Mouse (Mus musculus) limb, embryonic 14.5 days (tissue): ENCODE results near the gene Ptprg. TPM values are rescaled to one million over a fixed set of nuclear protein-coding genes. Genes with fewer than 3 reads are reported as not detected.

Experiments
- ATAC-seq: fragments of 200-750 bp; cut with Nextera tagmentation; 2 replicates; pipeline ENCODE4 v1.8.0; 2017; ENCODE audit warnings: low read depth, moderate number of reproducible peaks, moderate TSS enrichment; ENCODE audit not compliant: low FRiP score
- DNase-seq: peaks from one replicate; pipeline ENCODE4 v3.0.0-alpha.2; 2015; ENCODE audit warnings: low spot score
- H3K27ac ChIP-seq: fragments of 300-500 bp; sonication (generic); replicated peaks from 2 replicates; pipeline ENCODE4 v1.5.1; 2014; ENCODE audit warnings: low read depth, mild to moderate bottlenecking, low read length, moderate library complexity, mixed read lengths
- H3K27me3 ChIP-seq: fragments of 300-500 bp; sonication (generic); 2 replicates; pipeline ENCODE4 v1.6.1; 2014; ENCODE audit warnings: low read length, mixed read lengths; ENCODE audit not compliant: control insufficient read depth, insufficient read depth
- H3K36me3 ChIP-seq: fragments of 300-500 bp; sonication (generic); 2 replicates; pipeline ENCODE4 v1.6.1; 2014; ENCODE audit warnings: mild to moderate bottlenecking, low read length, moderate library complexity, mixed read lengths; ENCODE audit not compliant: control insufficient read depth, insufficient read depth
- H3K4me1 ChIP-seq: fragments of 300-500 bp; sonication (generic); 2 replicates; pipeline ENCODE4 v1.6.1; 2014; ENCODE audit warnings: antibody characterized with exemption, low read length, mixed read lengths; ENCODE audit not compliant: control insufficient read depth, insufficient read depth
- H3K4me2 ChIP-seq: fragments of 300-500 bp; sonication (generic); replicated peaks from 2 replicates; pipeline ENCODE4 v1.6.1; 2014; ENCODE audit warnings: low read depth, mild to moderate bottlenecking, low read length, moderate library complexity; ENCODE audit not compliant: severe bottlenecking
- H3K4me3 ChIP-seq: fragments of 300-500 bp; sonication (generic); replicated peaks from 2 replicates; pipeline ENCODE4 v1.5.1; 2014; ENCODE audit warnings: low read length
- H3K9ac ChIP-seq: fragments of 300-500 bp; sonication (generic); 2 replicates; pipeline ENCODE4 v1.6.1; 2014; ENCODE audit warnings: mild to moderate bottlenecking, low read depth, low read length, moderate library complexity; ENCODE audit not compliant: severe bottlenecking
- H3K9me3 ChIP-seq: fragments of 300-500 bp; sonication (generic); 2 replicates; pipeline ENCODE4 v1.6.1; 2016; ENCODE audit warnings: low read length; ENCODE audit not compliant: control insufficient read depth
- POLR2A ChIP-seq: fragments of 200-500 bp; IDR thresholded peaks from 2 replicates; pipeline ENCODE4 v1.8.0; 2012; ENCODE audit warnings: inconsistent platforms, mild to moderate bottlenecking, moderate library complexity, borderline replicate concordance; ENCODE audit not compliant: insufficient read depth, insufficient read length; ENCODE audit errors: extremely low read depth
- WGBS: fragments of 180-500 bp; shearing (Covaris S2); extraction: QIAGEN DNeasy Blood & Tissue Kit; methylation state at CpG from one replicate; pipeline ENCODE4 v1.1.7; 2014; 5-methylcytosine and 5-hydroxymethylcytosine counted together
- polyA plus RNA-seq, 2 experiments: library from polyadenylated mRNA; depleted of rRNA in 1 of 2; stranded (reverse) in 1 of 2; unstranded in 1 of 2; fragments of >200 nt; fragmentation: Nextera tagmentation in 1 of 2; extraction: Ambion mirVana in 1 of 2; gene quantifications; 2 replicates each; pipeline versions ENCODE4 v1.2.1 to v1.2.3; 2012 to 2014

The Ptprg gene
- polyA plus RNA-seq, 2 experiments = 25.5 to 28.6 TPM

GRCm38 (mm10) chr14:11855499-11855898, 302.2 kb downstream of the Ptprg start:
- no peak overlapping the region for H3K4me3 ChIP-seq
- ATAC-seq = no peak
- H3K9ac ChIP-seq = no peak overlapping the region
- H3K4me2 ChIP-seq = no peak overlapping the region
- H3K27ac ChIP-seq = no peak overlapping the region
- peaks cover 13% of the 10 kb centered on the region for H3K4me1 ChIP-seq
- H3K9me3 ChIP-seq = no peaks in the 10 kb centered on the region
- DNase-seq = no peak
- H3K27me3 ChIP-seq = no peaks in the 10 kb centered on the region
- no peak for TF ChIP-seq POLR2A
- no peaks in the 10 kb centered on the region for H3K36me3 ChIP-seq

GRCm38 (mm10) chr14:11857928-11858481, 304.7 kb downstream of the Ptprg start:
- Histone ChIP-seq H3K9ac (no peak overlapping the region), H3K4me3 (no peak overlapping the region), H3K9me3 (no peaks in the 10 kb centered on the region), H3K27ac (no peak overlapping the region), H3K4me1 (peaks cover 17% of the 10 kb centered on the region), H3K4me2 (no peak overlapping the region), H3K27me3 (no peaks in the 10 kb centered on the region), H3K36me3 (no peaks in the 10 kb centered on the region)
- ATAC-seq (no peak), DNase-seq (no peak)
- WGBS = 50% methylated on average over 3 of the region's 3 CpGs
- no peak for TF ChIP-seq POLR2A

- no peak overlapping the region for H3K27ac ChIP-seq
- WGBS = 56% methylated on average over 3 of the region's 3 CpGs
Measured at GRCm38 (mm10) chr14:11863286-11863685, 310.0 kb downstream of the Ptprg start.

GRCm38 (mm10) chr14:11864840-11865239, 311.5 kb downstream of the Ptprg start:
- Histone ChIP-seq H3K4me3 (no peak overlapping the region), H3K4me2 (no peak overlapping the region), H3K36me3 (no peaks in the 10 kb centered on the region), H3K27me3 (no peaks in the 10 kb centered on the region), H3K4me1 (peaks cover 18% of the 10 kb centered on the region), H3K9me3 (no peaks in the 10 kb centered on the region), H3K9ac (no peak overlapping the region), H3K27ac (no peak overlapping the region)
- WGBS = 29% methylated on average over 3 of the region's 3 CpGs
- ATAC-seq (no peak), DNase-seq (no peak)
- no peak for TF ChIP-seq POLR2A

More at GRCm38 (mm10) chr14:11863286-11863685, 310.0 kb downstream of the Ptprg start:
- Histone ChIP-seq H3K36me3 (no peaks in the 10 kb centered on the region), H3K4me1 (peaks cover 26% of the 10 kb centered on the region), H3K9ac (no peak overlapping the region), H3K27me3 (no peaks in the 10 kb centered on the region), H3K4me3 (no peak overlapping the region), H3K9me3 (no peaks in the 10 kb centered on the region), H3K4me2 (no peak overlapping the region)
- ATAC-seq = no peak
- no peak for DNase-seq
- no peak for TF ChIP-seq POLR2A

- Histone ChIP-seq H3K4me3 (no peak overlapping the region), H3K36me3 (no peaks in the 10 kb centered on the region), H3K9ac (no peak overlapping the region), H3K27ac (no peak overlapping the region), H3K4me2 (no peak overlapping the region), H3K27me3 (no peaks in the 10 kb centered on the region), H3K9me3 (no peaks in the 10 kb centered on the region), H3K4me1 (peaks cover 21% of the 10 kb centered on the region)
- no peak for DNase-seq
- TF ChIP-seq POLR2A = no peak
- 9% methylated on average over 5 of the region's 5 CpGs for WGBS
- peak; percentile 36; the same call in 1 of the 2 replicates for ATAC-seq
Measured at GRCm38 (mm10) chr14:11865332-11865731, 312.0 kb downstream of the Ptprg start.
